Mouse (Mus musculus) Muller cell, postnatal 12 days (primary cell): Measurements from ENCODE around the gene Jsrp1.

Source experiments
- DNase-seq: peaks from one replicate; pipeline ENCODE4 v3.0.0-alpha.2; 2015; ENCODE audit errors: inconsistent ontology term

Gene Jsrp1

GRCm38 (mm10) chr10:80808985-80809632, 4.2 kb downstream of the Jsrp1 start:
- no peak for DNase-seq

- DNase-seq = no peak
These were observed 5.0 kb downstream of the Jsrp1 start for GRCm38 (mm10) chr10:80808099-80808984.

DNA sequence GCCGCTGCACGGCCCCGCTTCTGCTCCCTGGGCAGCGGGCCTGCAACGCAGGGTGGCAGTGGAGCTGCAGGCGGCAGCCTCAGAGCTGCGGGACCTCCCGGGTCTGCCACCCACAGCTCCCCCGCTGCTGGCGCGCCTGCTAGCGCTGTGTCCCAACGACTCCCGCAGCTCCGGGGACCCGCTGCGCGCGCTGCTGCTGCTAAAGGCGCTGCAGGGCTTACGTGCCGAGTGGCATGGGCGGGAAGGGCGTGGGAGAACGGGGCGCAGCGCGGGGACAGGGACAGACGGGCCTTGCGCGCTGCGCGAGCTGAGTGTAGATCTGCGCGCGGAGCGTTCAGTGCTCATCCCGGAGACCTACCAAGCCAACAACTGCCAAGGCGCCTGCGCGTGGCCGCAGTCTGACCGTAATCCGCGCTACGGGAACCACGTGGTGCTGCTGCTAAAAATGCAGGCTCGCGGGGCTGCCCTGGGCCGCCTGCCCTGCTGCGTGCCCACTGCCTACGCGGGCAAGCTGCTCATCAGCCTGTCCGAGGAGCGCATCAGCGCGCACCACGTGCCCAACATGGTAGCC, 6.2 kb downstream of the Jsrp1 start:
- peak; percentile 79 for DNase-seq

GRCm38 (mm10) chr10:80806341-80807056, 6.8 kb downstream of the Jsrp1 start:
- no peak for DNase-seq

DNA sequence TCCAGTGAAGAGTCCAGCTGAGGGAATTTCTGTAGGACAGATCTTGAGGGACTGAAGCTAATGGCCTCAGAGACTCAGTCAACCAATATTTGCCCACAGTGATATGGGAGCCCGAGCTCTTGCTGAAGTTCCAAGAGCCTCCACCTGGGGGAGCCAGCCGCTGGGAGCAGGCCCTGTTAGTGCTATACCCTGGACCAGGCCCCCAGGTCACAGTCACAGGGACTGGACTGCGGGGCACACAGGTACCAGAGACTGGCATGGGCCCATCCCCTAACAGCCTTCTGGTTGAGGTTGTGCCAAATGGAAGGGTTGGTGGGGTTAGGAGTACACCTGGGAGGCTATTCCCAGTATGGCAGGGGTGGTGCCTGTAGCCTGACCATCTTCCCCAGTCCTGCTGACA, 7.4 kb downstream of the Jsrp1 start:
- peak; percentile 72 for DNase-seq

DNA sequence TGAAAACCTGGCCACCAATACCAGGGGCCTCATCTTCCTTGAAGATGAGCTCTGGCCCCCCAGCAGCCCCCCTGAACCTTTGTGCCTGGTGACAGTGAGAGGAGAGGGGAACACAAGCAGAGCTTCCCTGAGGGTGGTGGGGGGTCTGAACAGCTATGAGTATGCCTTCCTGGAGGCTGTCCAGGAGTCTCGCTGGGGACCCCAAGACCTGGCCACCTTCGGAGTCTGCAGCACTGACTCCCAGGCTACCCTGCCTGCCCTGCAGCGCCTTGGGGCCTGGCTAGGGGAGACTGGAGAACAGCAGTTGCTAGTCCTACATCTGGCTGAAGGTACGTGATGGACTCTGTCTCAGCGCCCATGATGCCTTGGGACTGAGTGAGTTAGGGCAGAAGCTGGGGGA, 8.0 kb downstream of the Jsrp1 start:
- no peak for DNase-seq

- no peak for DNase-seq
These were observed 8.4 kb downstream of the Jsrp1 start, which contains the start of gene Amh for GRCm38 (mm10) chr10:80804916-80805315. TSS of gene Amh (plus strand) at chr10:80805243.

DNA sequence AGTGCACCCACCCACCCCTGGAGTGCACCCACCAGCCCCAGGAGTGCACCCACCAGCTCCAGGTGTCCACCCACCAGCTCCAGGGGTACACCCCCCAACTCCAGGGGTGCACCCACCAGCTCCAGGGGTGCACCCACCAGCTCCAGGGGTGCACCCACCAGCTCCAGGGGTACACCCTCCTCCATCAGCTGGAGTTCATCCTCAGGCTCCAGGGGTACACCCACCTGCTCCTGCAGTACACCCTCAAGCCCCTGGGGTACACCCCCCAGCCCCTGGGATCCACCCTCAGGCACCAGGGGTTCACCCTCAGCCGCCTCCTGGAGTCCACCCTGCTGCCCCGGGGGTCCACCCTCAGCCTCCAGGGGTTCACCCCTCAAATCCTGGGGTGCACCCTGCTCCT, 9.0 kb downstream of the Jsrp1 start:
- DNase-seq = no peak

DNA sequence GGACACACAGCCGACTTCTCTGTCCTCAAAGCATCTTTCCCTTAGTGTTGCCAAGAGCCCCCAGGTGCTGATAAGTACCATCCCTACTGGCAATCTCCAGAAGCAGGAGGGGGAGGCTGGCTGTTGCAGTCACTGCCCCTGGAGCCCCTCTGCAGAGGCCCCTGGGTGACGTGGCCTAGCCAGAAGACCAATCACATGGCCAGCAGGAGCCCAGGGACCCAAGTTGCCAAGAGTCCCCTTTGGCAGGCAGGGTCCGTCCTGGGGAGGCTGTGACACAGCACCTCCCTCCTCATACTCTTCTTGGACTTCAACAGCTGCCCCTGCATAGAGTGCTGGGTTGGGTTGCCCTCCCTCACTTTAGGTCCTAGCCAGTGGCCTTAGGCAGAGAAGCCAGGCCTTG, 10.3 kb downstream of the Jsrp1 start:
- no peak for DNase-seq

GRCm38 (mm10) chr10:80802204-80802912, 10.9 kb downstream of the Jsrp1 start:
- no peak for DNase-seq

DNA sequence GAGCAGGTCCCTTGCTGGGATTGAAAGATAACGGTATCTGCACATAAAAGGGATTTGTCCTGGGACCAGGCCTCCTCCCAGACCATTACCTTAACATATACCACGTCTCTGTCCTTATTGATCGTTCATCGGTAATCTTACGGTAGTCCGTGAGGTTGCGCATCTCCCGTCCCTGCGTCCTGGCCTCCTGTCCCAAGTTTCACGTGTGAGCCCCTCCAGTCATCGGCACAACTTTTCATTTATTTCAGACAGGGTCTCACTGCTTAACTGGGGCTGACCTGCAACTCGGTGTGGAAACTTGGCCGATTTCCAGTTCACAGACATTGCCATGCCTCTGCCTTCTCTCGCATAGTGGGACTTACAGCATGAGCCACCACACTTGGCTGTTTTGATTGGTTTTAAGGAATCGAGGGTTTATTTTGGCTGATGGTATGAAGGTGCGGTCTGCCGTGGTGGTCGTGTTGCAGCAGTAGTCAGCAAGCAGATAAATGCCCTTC, 14.2 kb downstream of the Jsrp1 start:
- DNase-seq = peak; percentile 45

- DNase-seq = peak; percentile 97
These were observed 14.9 kb downstream of the Jsrp1 start, which contains the start of the genes Sf3a2 and Plekhj1 for GRCm38 (mm10) chr10:80798150-80799006. TSS of gene Sf3a2 (plus strand) at chr10:80798198. TSS of gene Plekhj1 (minus strand) at chr10:80798626.

GRCm38 (mm10) chr10:80797186-80798149, 15.8 kb downstream of the Jsrp1 start:
- no peak for DNase-seq

GRCm38 (mm10) chr10:80796307-80796848, 16.9 kb downstream of the Jsrp1 start:
- no peak for DNase-seq

GRCm38 (mm10) chr10:80794750-80795149, 18.5 kb downstream of the Jsrp1 start:
- no peak for DNase-seq

DNA sequence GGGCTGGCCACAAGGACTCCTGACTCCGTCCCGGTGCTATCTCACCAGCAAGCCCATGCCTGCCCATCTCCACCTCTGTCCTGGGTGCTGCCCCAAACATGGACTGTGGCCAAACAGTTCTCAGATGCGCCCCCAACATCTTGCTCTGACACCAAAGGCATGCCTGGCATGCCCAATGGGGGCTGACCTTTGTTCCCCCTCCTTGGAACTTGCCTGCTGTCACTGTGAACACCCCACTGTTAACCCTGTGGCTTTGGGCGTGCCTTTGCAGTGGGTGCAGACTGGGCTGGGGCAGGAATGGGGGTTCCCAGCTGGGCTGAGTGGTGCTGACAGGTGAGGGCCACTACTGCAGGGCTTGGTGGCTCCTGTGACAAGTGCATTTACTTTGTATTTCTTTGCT, 19.5 kb downstream of the Jsrp1 start:
- no peak for DNase-seq

DNA sequence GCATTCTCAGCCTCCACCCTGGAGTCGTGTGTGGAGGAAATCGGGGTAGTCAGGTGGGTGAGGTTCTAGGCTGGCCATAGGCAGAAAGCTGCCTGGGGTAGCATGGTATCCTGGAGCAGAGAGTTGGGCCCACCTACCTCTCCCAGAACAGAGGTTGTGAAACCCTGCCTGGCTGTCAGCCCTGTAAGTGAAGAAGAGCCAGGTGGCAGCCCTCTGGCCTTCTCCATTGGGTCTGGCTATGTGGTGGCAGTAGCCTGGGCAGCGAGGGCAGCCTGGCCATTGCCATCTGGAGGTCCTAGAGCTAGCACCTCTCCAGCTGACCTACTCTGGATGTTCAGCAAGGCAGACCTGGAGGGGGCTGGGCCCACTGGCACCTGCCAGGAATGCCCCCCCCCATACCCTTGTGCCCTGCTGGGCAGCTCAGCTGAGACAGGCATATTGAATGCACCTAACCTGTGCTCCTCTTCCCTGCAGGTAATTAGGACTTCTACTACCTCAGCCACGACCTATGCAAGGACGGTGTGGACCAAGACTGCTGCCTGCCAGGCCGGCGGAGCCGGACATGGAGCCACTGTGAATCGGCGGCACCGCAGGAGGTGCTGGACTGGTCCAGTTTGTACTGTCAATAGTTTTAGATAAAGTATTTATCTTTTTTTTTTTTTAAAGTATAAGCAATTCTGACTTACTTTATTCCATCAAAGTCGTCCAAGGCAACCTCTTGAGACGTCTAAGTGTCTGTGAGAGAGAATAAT, 20.1 kb downstream of the Jsrp1 start:
- no peak for DNase-seq
